Mouse (Mus musculus) embryonic facial prominence, embryonic 10.5 days (tissue): ENCODE measurements around the gene Spaca4. TPM values are rescaled to one million over a fixed set of nuclear protein-coding genes. Genes with fewer than 3 reads are reported as not detected.
A peak's percentile ranks its signal among the peaks of the same experiment; 100 is the strongest.

Experiments used
- DNase-seq: peaks from one replicate; pipeline ENCODE4 v3.0.0-alpha.2; 2017; ENCODE audit warnings: low spot score
- H3K27ac ChIP-seq: fragments of 300-500 bp; sonication (generic); replicated peaks from 2 replicates; pipeline ENCODE4 v1.5.1; 2016; ENCODE audit warnings: mild to moderate bottlenecking
- H3K27me3 ChIP-seq: fragments of 300-500 bp; sonication (generic); replicated peaks from 2 replicates; pipeline ENCODE4 v1.6.1; 2016; ENCODE audit warnings: low read depth, mild to moderate bottlenecking; ENCODE audit not compliant: poor library complexity, severe bottlenecking
- H3K36me3 ChIP-seq: fragments of 300-500 bp; sonication (generic); replicated peaks from 2 replicates; pipeline ENCODE4 v1.6.1; 2016; ENCODE audit warnings: mild to moderate bottlenecking, moderate library complexity
- H3K4me1 ChIP-seq: fragments of 300-500 bp; sonication (generic); 2 replicates; pipeline ENCODE4 v1.6.1; 2016
- H3K4me3 ChIP-seq: fragments of 300-500 bp; sonication (generic); 2 replicates; pipeline ENCODE4 v1.5.1; 2016; ENCODE audit warnings: mild to moderate bottlenecking, moderate library complexity
- H3K9me3 ChIP-seq: fragments of 300-500 bp; sonication (generic); 2 replicates; pipeline ENCODE4 v1.6.1; 2016; ENCODE audit warnings: mild to moderate bottlenecking
- WGBS: fragments of 180-500 bp; shearing (Covaris S2); methylation state at CpG from one replicate; pipeline ENCODE4 v1.1.7; 2016; 5-methylcytosine and 5-hydroxymethylcytosine counted together
- polyA plus RNA-seq: library from polyadenylated mRNA; unstranded; fragments of >200 nt; fragmentation: Nextera tagmentation; extraction: Ambion mirVana; gene quantifications from 2 replicates; pipeline ENCODE4 v1.2.1, GENCODE M21; 2016

The Spaca4 gene
- polyA plus RNA-seq, 1 experiment from 2014 or later: 0.22 TPM

DNA sequence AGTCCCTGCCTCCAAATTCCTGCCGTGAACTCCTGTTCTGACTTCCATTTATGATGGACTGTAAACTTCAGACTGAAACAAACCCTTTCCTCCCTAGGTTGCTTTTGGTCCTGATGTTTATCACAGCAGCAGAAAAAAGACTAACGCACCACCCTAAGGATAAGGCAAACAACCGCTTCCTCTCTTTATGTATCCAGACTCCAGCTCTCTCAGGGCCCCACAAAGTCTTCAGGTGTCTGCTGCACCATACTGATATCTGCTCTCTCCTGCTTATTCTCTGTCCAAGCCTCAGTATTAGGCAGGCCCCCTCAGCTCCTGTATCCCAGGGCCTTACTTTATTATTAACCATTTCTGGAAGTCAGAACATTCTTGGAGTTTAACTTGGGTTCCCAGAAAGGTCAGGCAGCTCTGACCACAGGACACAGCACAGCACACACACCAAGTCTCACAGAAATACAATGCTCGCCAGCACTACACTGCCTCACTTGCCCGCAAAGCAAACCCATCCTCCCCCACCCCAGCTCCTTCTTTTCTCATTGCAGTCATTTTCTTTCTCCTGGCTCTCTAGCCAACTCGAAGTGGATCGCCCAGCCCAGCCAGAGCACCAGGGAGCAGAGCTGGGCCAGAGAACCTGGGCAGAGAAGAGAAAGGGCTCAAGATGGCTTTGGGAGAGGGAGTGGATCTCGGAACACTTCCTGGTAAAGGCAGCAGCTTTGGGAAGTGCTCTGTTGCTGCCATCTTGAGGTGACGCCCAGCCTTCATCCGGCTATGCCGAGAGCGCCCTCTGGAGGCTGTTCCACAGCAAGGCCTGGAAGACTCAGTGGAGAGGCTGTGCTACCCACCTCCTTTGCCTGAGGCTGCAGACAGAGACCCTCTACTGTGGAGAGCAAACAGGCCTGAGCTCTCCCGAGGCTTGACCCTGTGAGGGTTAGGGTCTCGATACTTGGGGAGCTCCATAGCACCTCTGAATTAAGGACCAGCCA lies 43.2 kb downstream of the Spaca4 start:
- DNase-seq: peak; percentile 93
- Histone ChIP-seq H3K4me1 (peaks cover 52% of the 10 kb centered on the region), H3K27ac (peak overlapping the region; percentile 90), H3K36me3 (no peaks in the 10 kb centered on the region), H3K27me3 (peaks cover 22% of the 10 kb centered on the region; the same call in 1 of the 2 replicates), H3K9me3 (no peaks in the 10 kb centered on the region), H3K4me3 (peak overlapping the region; percentile 42)
- 29% methylated on average over 14 of the region's 14 CpGs for WGBS

DNA sequence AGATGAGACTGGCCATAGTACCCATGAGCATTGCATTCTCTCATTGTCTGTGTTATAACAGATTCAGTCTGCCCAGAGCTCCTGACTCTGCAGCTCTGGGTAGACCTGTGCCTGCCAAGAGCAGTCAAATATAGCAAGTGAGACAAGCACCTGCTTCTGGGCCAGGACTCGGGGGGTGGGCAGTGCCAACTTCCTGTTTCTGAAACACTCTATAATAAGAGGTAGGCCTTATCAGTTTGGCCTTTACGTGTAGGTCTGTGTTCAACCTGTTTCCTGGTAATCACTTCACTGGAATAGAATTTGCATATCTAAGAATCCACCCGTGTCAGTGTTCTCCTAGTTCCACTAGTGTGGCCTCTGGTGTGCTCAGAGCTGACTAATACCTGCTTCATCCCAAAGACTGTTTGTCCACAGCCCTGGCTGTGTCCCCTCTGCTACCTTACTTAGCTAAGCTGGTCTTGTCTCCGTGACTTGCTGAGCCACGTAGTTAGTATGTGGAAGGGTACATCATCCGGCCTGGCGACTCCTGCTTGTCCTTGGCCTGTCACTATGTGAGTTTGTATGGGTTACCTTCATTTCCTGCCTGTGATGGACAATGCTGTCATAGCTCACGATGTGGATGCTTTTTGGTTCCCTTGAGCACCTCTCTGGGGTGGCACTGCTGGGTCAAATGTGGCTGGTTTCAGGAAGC lies 44.4 kb downstream of the Spaca4 start:
- H3K27me3 ChIP-seq: peaks cover 18% of the 10 kb centered on the region; the same call in 1 of the 2 replicates
- H3K4me3 ChIP-seq: no peak overlapping the region
- no peaks in the 10 kb centered on the region for H3K36me3 ChIP-seq
- DNase-seq: no peak
- WGBS: 86% methylated on average over 8 of the region's 8 CpGs
- no peak overlapping the region for H3K27ac ChIP-seq
- no peaks in the 10 kb centered on the region for H3K9me3 ChIP-seq
- peaks cover 40% of the 10 kb centered on the region for H3K4me1 ChIP-seq

DNA sequence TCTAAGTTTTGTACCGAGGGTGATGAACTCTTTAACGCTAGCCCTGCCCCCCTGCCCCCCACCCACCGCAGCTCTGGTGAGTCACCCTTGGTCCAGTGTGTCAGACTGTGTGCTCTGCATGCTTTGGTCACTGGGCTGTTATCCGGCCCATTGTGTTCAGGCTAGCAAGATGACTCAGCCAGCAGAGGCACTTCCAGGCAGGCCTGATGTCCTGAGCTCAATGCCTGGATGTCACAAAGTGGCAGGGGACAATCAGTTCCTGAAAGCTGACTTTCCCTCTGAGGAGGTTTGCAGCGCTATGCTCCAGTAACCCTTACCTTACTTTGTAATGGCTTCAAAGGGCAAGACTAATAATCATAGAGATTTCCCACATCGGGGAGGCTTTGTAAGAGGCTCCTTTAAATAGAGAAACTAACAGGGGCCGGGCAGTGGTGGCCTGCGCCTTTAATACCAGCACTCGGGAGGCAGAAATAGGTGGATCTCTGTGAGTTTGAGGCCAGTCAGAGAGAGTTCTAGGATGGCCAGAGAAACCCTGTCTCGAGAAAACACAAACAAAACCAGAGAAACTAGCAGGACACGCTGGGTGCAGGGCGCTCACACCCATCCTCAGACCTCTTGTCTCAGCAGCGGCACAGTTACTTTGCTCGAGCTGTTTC lies 45.5 kb downstream of the Spaca4 start:
- no peak for DNase-seq
- no peak overlapping the region; the same call in 1 of the 2 replicates for H3K27ac ChIP-seq

DNA sequence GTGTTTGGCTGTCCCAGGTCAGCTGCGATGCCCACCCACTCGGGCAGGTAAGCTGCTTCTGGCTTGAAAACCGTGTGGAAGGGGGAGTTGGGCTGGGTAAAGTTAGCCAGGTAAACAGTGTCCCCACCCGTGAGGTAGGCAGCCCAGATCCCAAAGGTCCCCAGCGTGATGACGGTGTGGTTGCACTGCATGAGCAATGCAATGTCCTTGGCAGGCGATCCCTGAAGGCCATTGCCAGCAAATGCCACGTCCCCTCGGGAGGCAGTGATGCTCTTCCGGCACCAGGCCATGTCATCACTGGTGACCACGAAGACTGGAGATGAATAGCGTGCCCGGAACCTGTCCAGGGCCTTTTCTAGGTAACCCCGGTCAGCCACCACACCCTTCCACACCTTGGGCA lies 47.1 kb downstream of the Spaca4 start:
- Histone ChIP-seq H3K9me3 (no peaks in the 10 kb centered on the region), H3K4me3 (no peak overlapping the region), H3K36me3 (no peaks in the 10 kb centered on the region), H3K4me1 (peaks cover 14% of the 10 kb centered on the region), H3K27ac (no peak overlapping the region), H3K27me3 (0 out of 2 replicates have a peak, but pooled peaks cover 7% of the 10 kb centered on the region)
- 94% methylated on average over 14 of the region's 14 CpGs for WGBS
- DNase-seq: no peak

More for the DNA sequence above, 45.5 kb downstream of the Spaca4 start:
- Histone ChIP-seq H3K27me3 (peaks cover 17% of the 10 kb centered on the region; the same call in 1 of the 2 replicates), H3K4me3 (no peak overlapping the region), H3K9me3 (no peaks in the 10 kb centered on the region), H3K4me1 (peaks cover 29% of the 10 kb centered on the region), H3K36me3 (no peaks in the 10 kb centered on the region)
- WGBS: 76% methylated on average over 14 of the region's 14 CpGs

DNA sequence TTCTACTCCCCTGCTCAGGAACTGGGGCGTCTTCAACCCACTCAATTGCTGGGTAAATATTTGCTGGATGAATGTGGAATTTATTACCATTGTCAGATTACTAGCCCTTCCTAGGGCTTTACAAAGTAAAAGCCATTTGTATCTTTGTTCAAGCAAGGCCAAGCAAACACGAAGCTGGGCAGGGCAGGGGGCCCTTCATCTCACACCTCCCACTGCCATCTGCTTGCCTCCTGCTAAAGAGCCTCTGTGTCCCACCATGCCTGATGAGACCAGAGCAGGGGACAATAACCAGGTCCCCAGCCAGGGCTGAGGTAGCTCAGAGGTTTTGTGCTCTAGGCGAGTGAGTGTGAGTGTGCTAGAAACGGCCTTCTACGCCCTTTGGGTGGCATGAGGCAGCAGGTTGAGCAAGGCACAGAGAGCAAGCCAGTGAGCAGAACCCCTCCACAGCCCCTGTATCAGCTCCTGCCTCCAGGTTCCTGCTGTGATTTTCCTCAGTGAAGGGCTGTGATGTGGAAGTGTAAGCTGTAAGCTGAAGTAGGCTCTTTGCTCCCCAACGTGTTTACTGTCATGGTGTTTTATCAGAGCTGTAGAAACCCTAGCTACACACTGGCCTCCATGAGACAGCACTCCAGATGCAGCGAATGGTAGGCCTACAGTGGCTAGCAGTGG lies 47.9 kb downstream of the Spaca4 start:
- H3K27me3 ChIP-seq: 0 out of 2 replicates have a peak, but pooled peaks cover 4% of the 10 kb centered on the region
- H3K4me3 ChIP-seq: no peak overlapping the region
- no peaks in the 10 kb centered on the region for H3K36me3 ChIP-seq
- DNase-seq: no peak
- no peaks in the 10 kb centered on the region for H3K9me3 ChIP-seq
- WGBS: 87% methylated on average over 7 of the region's 7 CpGs
- no peak overlapping the region; the same call in 1 of the 2 replicates for H3K27ac ChIP-seq
- peaks cover 6% of the 10 kb centered on the region for H3K4me1 ChIP-seq

Other genes starting within 250 kb of the Spaca4 start
- gene Tulp2, start 243.9 kb downstream of the Spaca4 start, polyA plus RNA-seq: 0.93 and 1.4 TPM in 2 replicates
- not detected in 2 replicates for gene Gm45808, start 239.0 kb downstream of the Spaca4 start, polyA plus RNA-seq
- 5.7 and 7.4 TPM in 2 replicates for gene Dhdh, start 237.0 kb downstream of the Spaca4 start, polyA plus RNA-seq
- 115 and 123 TPM in 2 replicates for gene Nucb1, start 215.4 kb downstream of the Spaca4 start, polyA plus RNA-seq
- gene Ppp1r15a, start 199.5 kb downstream of the Spaca4 start, polyA plus RNA-seq: 18.6 and 21.6 TPM in 2 replicates
- gene Plekha4, start 199.5 kb downstream of the Spaca4 start, polyA plus RNA-seq: 1.9 and 2.3 TPM in 2 replicates
- 0.87 and 0.92 TPM in 2 replicates for gene Hsd17b14, start 170.9 kb downstream of the Spaca4 start, polyA plus RNA-seq
- 51.1 and 51.9 TPM in 2 replicates for gene Bcat2, start 155.7 kb downstream of the Spaca4 start, polyA plus RNA-seq
- gene Fgf21, start 110.3 kb downstream of the Spaca4 start, polyA plus RNA-seq: not detected in 2 replicates
- gene Fut1, start 108.5 kb downstream of the Spaca4 start, polyA plus RNA-seq: 0.07 and 0.44 TPM in 2 replicates
- 0.07 and 0.10 TPM in 2 replicates for gene Izumo1, start 104.0 kb downstream of the Spaca4 start, polyA plus RNA-seq
- gene Rasip1, start 98.3 kb downstream of the Spaca4 start, polyA plus RNA-seq: 6.5 and 6.8 TPM in 2 replicates
- 1.3 and 3.1 TPM in 2 replicates for gene Mamstr, start 85.8 kb downstream of the Spaca4 start, polyA plus RNA-seq
- gene Fut2, start 59.4 kb downstream of the Spaca4 start, polyA plus RNA-seq: 0.07 and 0.16 TPM in 2 replicates
- 0.28 and 0.42 TPM in 2 replicates for gene Ntn5, start 41.8 kb downstream of the Spaca4 start, polyA plus RNA-seq
- gene Sec1, start 31.4 kb downstream of the Spaca4 start, polyA plus RNA-seq: 0.55 and 0.64 TPM in 2 replicates
- 8.5 and 9.1 TPM in 2 replicates for gene Car11, start 26.0 kb downstream of the Spaca4 start, polyA plus RNA-seq
- 3.6 and 4.3 TPM in 2 replicates for gene Dbp, start 20.7 kb downstream of the Spaca4 start, polyA plus RNA-seq
- gene Rpl18, start 10.4 kb downstream of the Spaca4 start, polyA plus RNA-seq: 1,168 and 1,206 TPM in 2 replicates
- gene Sphk2, start 7.8 kb downstream of the Spaca4 start, polyA plus RNA-seq: 41.5 and 42.1 TPM in 2 replicates
- 1.8 and 2.2 TPM in 2 replicates for gene Fam83e, start 4.6 kb downstream of the Spaca4 start, polyA plus RNA-seq
- 2.1 and 3.0 TPM in 2 replicates for gene Lmtk3, start 57.9 kb upstream of the Spaca4 start, polyA plus RNA-seq
- gene Sult2b1, start 58.9 kb upstream of the Spaca4 start, polyA plus RNA-seq: 1.6 and 1.7 TPM in 2 replicates
- gene Cyth2, start 88.8 kb upstream of the Spaca4 start, polyA plus RNA-seq: 157 and 161 TPM in 2 replicates
- gene Kcnj14, start 99.0 kb upstream of the Spaca4 start, polyA plus RNA-seq: 0.88 and 1.5 TPM in 2 replicates
- gene Grwd1, start 105.1 kb upstream of the Spaca4 start, polyA plus RNA-seq: 127 and 132 TPM in 2 replicates
- 30.4 and 36.6 TPM in 2 replicates for gene Kdelr1, start 147.0 kb upstream of the Spaca4 start, polyA plus RNA-seq
- gene Grin2d, start 152.6 kb upstream of the Spaca4 start, polyA plus RNA-seq: 0.09 and 0.20 TPM in 2 replicates
- 1.2 and 1.3 TPM in 2 replicates for gene Syngr4, start 170.9 kb upstream of the Spaca4 start, polyA plus RNA-seq
- gene Tmem143, start 171.1 kb upstream of the Spaca4 start, polyA plus RNA-seq: 4.5 and 5.5 TPM in 2 replicates
- gene Emp3, start 195.6 kb upstream of the Spaca4 start, polyA plus RNA-seq: 9.9 and 15.6 TPM in 2 replicates
- 4.6 and 6.8 TPM in 2 replicates for gene Ccdc114, start 198.3 kb upstream of the Spaca4 start, polyA plus RNA-seq